31 mouse cellular contexts compared by ENCODE assay signal in the genomic region with DNA sequence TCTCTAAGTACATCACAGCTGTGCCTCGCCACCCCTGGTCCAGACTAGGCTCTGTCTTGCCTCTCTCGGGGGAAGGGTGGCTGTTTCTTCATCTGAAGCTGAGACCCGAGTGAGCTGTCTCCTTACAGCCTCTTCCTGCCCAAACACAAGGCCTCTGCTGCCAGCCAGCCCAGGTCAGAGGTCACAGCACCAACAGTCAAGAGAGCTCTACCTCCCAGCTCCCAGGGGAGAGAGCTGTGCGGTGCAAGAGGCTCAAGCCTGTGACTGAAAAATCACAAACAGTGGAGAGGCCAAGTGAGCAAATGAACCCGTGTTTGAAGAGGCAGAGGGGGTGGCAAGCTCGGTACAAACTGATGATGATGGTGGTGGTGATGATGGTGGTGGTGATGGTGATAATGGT. TPM values are rescaled to one million over a fixed set of nuclear protein-coding genes. Genes with fewer than 3 reads are reported as not detected.
"Had no signal": no experiment of that assay in that cellular context is flagged by ENCODE, and none has a peak within 500 bp of the region (broad histone marks: within the 10 kb centered on the region; RNA-seq: fewer than 3 reads in every experiment).

No protein-coding gene starts in this region.

- H3K4me2 ChIP-seq: heart, embryonic 11.5 days; heart, embryonic 13.5 days; heart, embryonic 15.5 days; hindbrain, embryonic 12.5 days; hindbrain, embryonic 14.5 days; kidney, embryonic 15.5 days; limb, embryonic 13.5 days; limb, embryonic 15.5 days; liver, embryonic 12.5 days had no signal

- ATAC-seq: hindbrain, postnatal 0 days; intestine, embryonic 16.5 days had no signal

- H3K4me3 ChIP-seq: heart, adult 2 months; heart, embryonic 13.5 days; heart, embryonic 15.5 days; hindbrain, embryonic 12.5 days; kidney, embryonic 15.5 days; limb, embryonic 13.5 days; limb, embryonic 15.5 days; liver, embryonic 12.5 days had no signal

- H3K9ac ChIP-seq: heart, embryonic 13.5 days; heart, embryonic 15.5 days; hindbrain, embryonic 12.5 days; hindbrain, embryonic 14.5 days; kidney, embryonic 15.5 days; limb, embryonic 13.5 days; limb, embryonic 15.5 days; liver, embryonic 12.5 days had no signal

- DNase-seq: gastrocnemius, postnatal 14 days; gastrocnemius, postnatal 36 days; heart, adult 11 months; heart, adult 2 months; heart, postnatal 14 days; heart, postnatal 36 days; kidney, adult 11 months; kidney, adult 2 months; kidney, adult 9 months; kidney, postnatal 14 days; kidney, postnatal 36 days; layer of hippocampus, adult 9-11 months; layer of hippocampus, postnatal 36 days; left cerebral cortex, postnatal 4 days had no signal

- H3K9me3 ChIP-seq: heart, embryonic 13.5 days; heart, embryonic 15.5 days; hindbrain, embryonic 12.5 days; kidney, embryonic 15.5 days; limb, embryonic 13.5 days; limb, embryonic 15.5 days; liver, embryonic 12.5 days had no signal

- H3K27me3 ChIP-seq: heart, embryonic 13.5 days; heart, embryonic 15.5 days; hindbrain, embryonic 12.5 days; kidney, embryonic 15.5 days; limb, embryonic 13.5 days; limb, embryonic 15.5 days; liver, embryonic 12.5 days had no signal

- H3K4me1 ChIP-seq: heart, embryonic 13.5 days; heart, embryonic 15.5 days; kidney, embryonic 15.5 days; limb, embryonic 13.5 days; limb, embryonic 15.5 days; liver, embryonic 12.5 days had no signal

- H3K27ac ChIP-seq: heart, adult 2 months; heart, embryonic 13.5 days; heart, embryonic 15.5 days; hindbrain, embryonic 12.5 days; hindbrain, embryonic 14.5 days; hindbrain, postnatal 0 days; kidney, embryonic 15.5 days; kidney, postnatal 0 days; limb, embryonic 13.5 days; limb, embryonic 15.5 days; liver, embryonic 12.5 days had no signal

- H3K36me3 ChIP-seq: heart, embryonic 13.5 days; heart, embryonic 15.5 days; kidney, embryonic 15.5 days; limb, embryonic 13.5 days; limb, embryonic 15.5 days; liver, embryonic 12.5 days had no signal

RNA-seq across cellular contexts. Expression of a gene that starts 24.8 kb away (rescaled TPM):
- total RNA-seq: gastrocnemius, adult 18-20 months; gastrocnemius, adult 8-10 months; gastrocnemius, postnatal 14 days; gastrocnemius, postnatal 36 days; heart, adult 2 months; heart, postnatal 36 days; hematopoietic stem cell, adult 5-6 weeks; liver, adult 2 months had no signal
- polyA plus RNA-seq: heart, embryonic 11.5 days; heart, embryonic 15.5 days; heart, postnatal 0 days; liver, adult 2 months; liver, embryonic 12.5 days had no signal
